19 mouse cellular contexts compared by ENCODE assay signal in genomic region chr3:88542486-88542885, GRCm38 (mm10). TPM values are rescaled to one million over a fixed set of nuclear protein-coding genes. Genes with fewer than 3 reads are reported as not detected.
DNase-seq lines count a peak whose midpoint lies in the region; ATAC-seq lines count a peak whose summit lies in the region.
"Had no signal": no experiment of that assay in that cellular context is flagged by ENCODE, and none has a peak within 500 bp of the region (broad histone marks: within the 10 kb centered on the region; RNA-seq: fewer than 3 reads in every experiment).

No protein-coding gene starts in this region.

- H3K4me2 ChIP-seq in hindbrain, embryonic 13.5 days = no peak overlapping the region
- no peak overlapping the region for H3K4me2 ChIP-seq in neural tube, embryonic 13.5 days
- H3K4me2 ChIP-seq in embryonic facial prominence, embryonic 15.5 days (replicated peaks) = no peak overlapping the region

- DNase-seq in hindbrain, embryonic 10.5 days (ENCODE audit: low spot score) = no peak
- no peak for DNase-seq in neural tube, embryonic 10.5 days (ENCODE audit: extremely low spot score, low spot score)
- no peak for DNase-seq in kidney, adult 8-10 months
- no peak for DNase-seq in left cerebral cortex, postnatal 25 days (ENCODE audit: low spot score in 2 of 2)
- DNase-seq: adrenal gland, postnatal 25 days; gastrocnemius, adult 2 months; heart, adult 11 months; kidney, adult 11 months; liver; liver, postnatal 0 days; lung, postnatal 36 days had no signal

- intact Hi-C loops in left cerebral cortex, postnatal 25 days (cut with DNase I) = no loop called here

- H3K9me3 ChIP-seq in hindbrain, embryonic 13.5 days = no peaks in the 10 kb centered on the region
- H3K9me3 ChIP-seq in hindbrain, embryonic 10.5 days = no peaks in the 10 kb centered on the region
- no peaks in the 10 kb centered on the region for H3K9me3 ChIP-seq in neural tube, embryonic 13.5 days
- H3K9me3 ChIP-seq in embryonic facial prominence, embryonic 15.5 days (replicated peaks) = no peaks in the 10 kb centered on the region
- H3K9me3 ChIP-seq: midbrain, embryonic 10.5 days had no signal

- peaks cover 30% of the 10 kb centered on the region for H3K36me3 ChIP-seq in hindbrain, embryonic 13.5 days
- peaks cover 39% of the 10 kb centered on the region for H3K36me3 ChIP-seq in hindbrain, embryonic 10.5 days
- peaks cover 36% of the 10 kb centered on the region for H3K36me3 ChIP-seq in neural tube, embryonic 13.5 days
- H3K36me3 ChIP-seq in embryonic facial prominence, embryonic 15.5 days = peaks cover 29% of the 10 kb centered on the region

- peak overlapping the region; percentile 55; the same call in 1 of the 2 replicates for H3K27ac ChIP-seq in hindbrain, embryonic 13.5 days
- no peak overlapping the region for H3K27ac ChIP-seq in hindbrain, embryonic 10.5 days
- peak overlapping the region; percentile 65 for H3K27ac ChIP-seq in neural tube, embryonic 13.5 days (replicated peaks)
- peak overlapping the region; percentile 5; the same call in 1 of the 2 replicates for H3K27ac ChIP-seq in embryonic facial prominence, embryonic 15.5 days (replicated peaks)
- H3K27ac ChIP-seq: gastrocnemius, adult 2 months; layer of hippocampus, adult 2 months had no signal

- no peaks in the 10 kb centered on the region for H3K27me3 ChIP-seq in hindbrain, embryonic 13.5 days
- no peaks in the 10 kb centered on the region for H3K27me3 ChIP-seq in hindbrain, embryonic 10.5 days (ENCODE audit: insufficient read depth, poor library complexity, severe bottlenecking)
- H3K27me3 ChIP-seq in neural tube, embryonic 13.5 days = no peaks in the 10 kb centered on the region
- no peaks in the 10 kb centered on the region for H3K27me3 ChIP-seq in embryonic facial prominence, embryonic 15.5 days

- H3K4me1 ChIP-seq in hindbrain, embryonic 13.5 days (replicated peaks) = peaks cover 47% of the 10 kb centered on the region
- H3K4me1 ChIP-seq in hindbrain, embryonic 10.5 days (replicated peaks) = peaks cover 74% of the 10 kb centered on the region
- peaks cover 47% of the 10 kb centered on the region for H3K4me1 ChIP-seq in neural tube, embryonic 13.5 days (replicated peaks)
- H3K4me1 ChIP-seq in embryonic facial prominence, embryonic 15.5 days = peaks cover 46% of the 10 kb centered on the region

- no peak for ATAC-seq in hindbrain, embryonic 13.5 days (ENCODE audit: low FRiP score)
- no peak for ATAC-seq in neural tube, embryonic 13.5 days (ENCODE audit: low read depth)
- no peak for ATAC-seq in embryonic facial prominence, embryonic 15.5 days (ENCODE audit: insufficient number of reproducible peaks, low FRiP score, low TSS enrichment, low read depth)
- ATAC-seq: liver, postnatal 0 days had no signal

- H3K4me3 ChIP-seq in hindbrain, embryonic 13.5 days = no peak overlapping the region
- H3K4me3 ChIP-seq in hindbrain, embryonic 10.5 days = no peak overlapping the region
- no peak overlapping the region for H3K4me3 ChIP-seq in neural tube, embryonic 13.5 days
- H3K4me3 ChIP-seq in embryonic facial prominence, embryonic 15.5 days (replicated peaks) = no peak overlapping the region
- H3K4me3 ChIP-seq: gastrocnemius, adult 2 months; layer of hippocampus, adult 2 months; midbrain, embryonic 10.5 days; myocyte had no signal

- no peak overlapping the region for H3K9ac ChIP-seq in hindbrain, embryonic 13.5 days
- H3K9ac ChIP-seq in neural tube, embryonic 13.5 days = no peak overlapping the region
- H3K9ac ChIP-seq in embryonic facial prominence, embryonic 15.5 days = no peak overlapping the region
- H3K9ac ChIP-seq: liver, postnatal 0 days had no signal

- WGBS in hindbrain, embryonic 13.5 days = 68% methylated on average over 4 of the region's 4 CpGs
- 76% methylated on average over 4 of the region's 4 CpGs for WGBS in hindbrain, embryonic 10.5 days
- 70% methylated on average over 4 of the region's 4 CpGs for WGBS in neural tube, embryonic 13.5 days
- 44% methylated on average over 4 of the region's 4 CpGs for WGBS in embryonic facial prominence, embryonic 15.5 days

RNA-seq across cellular contexts. Expression of gene Rab25, which starts 5.6 kb away (rescaled TPM):
- not detected in 2 replicates for polyA plus RNA-seq in hindbrain, embryonic 13.5 days (2015; fragmentation: Nextera tagmentation; extraction: Ambion mirVana)
- polyA plus RNA-seq in hindbrain, embryonic 10.5 days (2016; fragmentation: Nextera tagmentation; extraction: Ambion mirVana) = 2.1 and 2.9 TPM in 2 replicates
- not detected in 2 replicates for polyA plus RNA-seq in neural tube, embryonic 13.5 days (2015; fragmentation: Nextera tagmentation; extraction: Ambion mirVana)
- polyA plus RNA-seq in embryonic facial prominence, embryonic 15.5 days (2015; fragmentation: Nextera tagmentation; extraction: Ambion mirVana) = 96.3 and 107 TPM in 2 replicates
- not detected for total RNA-seq in left cerebral cortex, postnatal 25 days (2021)
- total RNA-seq: adrenal gland, postnatal 25 days; gastrocnemius, adult 2 months; hematopoietic stem cell, adult 5-6 weeks; layer of hippocampus, adult 2 months; left cerebral cortex, adult 8-10 months had no signal

RNA-seq across cellular contexts. Expression of gene Mex3a, which starts 10.3 kb away (rescaled TPM):
- polyA plus RNA-seq in hindbrain, embryonic 13.5 days (2015; fragmentation: Nextera tagmentation; extraction: Ambion mirVana) = 38.9 and 40.0 TPM in 2 replicates
- polyA plus RNA-seq in hindbrain, embryonic 10.5 days (2016; fragmentation: Nextera tagmentation; extraction: Ambion mirVana) = 30.7 and 31.0 TPM in 2 replicates
- polyA plus RNA-seq in neural tube, embryonic 13.5 days (2015; fragmentation: Nextera tagmentation; extraction: Ambion mirVana) = 32.5 and 33.7 TPM in 2 replicates
- 22.5 and 22.8 TPM in 2 replicates for polyA plus RNA-seq in embryonic facial prominence, embryonic 15.5 days (2015; fragmentation: Nextera tagmentation; extraction: Ambion mirVana)
- 1 to 10 TPM; 2.8 to 3.0 TPM for total RNA-seq in left cerebral cortex, postnatal 25 days (2021)

RNA-seq across cellular contexts. Expression of gene Lamtor2, which starts 10.4 kb away (rescaled TPM):
- 179 and 182 TPM in 2 replicates for polyA plus RNA-seq in hindbrain, embryonic 13.5 days (2015; fragmentation: Nextera tagmentation; extraction: Ambion mirVana)
- polyA plus RNA-seq in hindbrain, embryonic 10.5 days (2016; fragmentation: Nextera tagmentation; extraction: Ambion mirVana) = 173 and 180 TPM in 2 replicates
- 161 and 170 TPM in 2 replicates for polyA plus RNA-seq in neural tube, embryonic 13.5 days (2015; fragmentation: Nextera tagmentation; extraction: Ambion mirVana)
- 183 and 199 TPM in 2 replicates for polyA plus RNA-seq in embryonic facial prominence, embryonic 15.5 days (2015; fragmentation: Nextera tagmentation; extraction: Ambion mirVana)
- 10 to 100 TPM; 96.9 to 99.5 TPM for total RNA-seq in left cerebral cortex, postnatal 25 days (2021)

RNA-seq across cellular contexts. Expression of gene Ubqln4, which starts 11.1 kb away (rescaled TPM):
- 36.7 and 38.3 TPM in 2 replicates for polyA plus RNA-seq in hindbrain, embryonic 13.5 days (2015; fragmentation: Nextera tagmentation; extraction: Ambion mirVana)
- polyA plus RNA-seq in hindbrain, embryonic 10.5 days (2016; fragmentation: Nextera tagmentation; extraction: Ambion mirVana) = 69.0 and 72.5 TPM in 2 replicates
- 38.4 and 40.6 TPM in 2 replicates for polyA plus RNA-seq in neural tube, embryonic 13.5 days (2015; fragmentation: Nextera tagmentation; extraction: Ambion mirVana)
- 44.4 and 47.6 TPM in 2 replicates for polyA plus RNA-seq in embryonic facial prominence, embryonic 15.5 days (2015; fragmentation: Nextera tagmentation; extraction: Ambion mirVana)
- 100 to 1,000 TPM; 128 to 129 TPM for total RNA-seq in left cerebral cortex, postnatal 25 days (2021)

RNA-seq across cellular contexts. Expression of gene Lmna, which starts 32.7 kb away (rescaled TPM):
- polyA plus RNA-seq in hindbrain, embryonic 13.5 days (2015; fragmentation: Nextera tagmentation; extraction: Ambion mirVana) = 31.9 and 35.0 TPM in 2 replicates
- 13.4 and 24.0 TPM in 2 replicates for polyA plus RNA-seq in hindbrain, embryonic 10.5 days (2016; fragmentation: Nextera tagmentation; extraction: Ambion mirVana)
- polyA plus RNA-seq in neural tube, embryonic 13.5 days (2015; fragmentation: Nextera tagmentation; extraction: Ambion mirVana) = 41.9 and 45.3 TPM in 2 replicates
- 625 and 678 TPM in 2 replicates for polyA plus RNA-seq in embryonic facial prominence, embryonic 15.5 days (2015; fragmentation: Nextera tagmentation; extraction: Ambion mirVana)
- total RNA-seq in left cerebral cortex, postnatal 25 days (2021) = 10 to 100 TPM; 42.1 to 48.7 TPM

Comparison
In these comparisons a context has a peak if more than half of its experiments do, and no peak if none do; other contexts are left out.
1. RNA of gene Rab25, which starts 5.6 kb away (polyA plus RNA-seq): 96.3 to 107 TPM in embryonic facial prominence, embryonic 15.5 days; 2.1 to 2.9 TPM in hindbrain, embryonic 10.5 days, not detected in neural tube, embryonic 13.5 days and not detected in hindbrain, embryonic 13.5 days; every median in the first group is over 10 times any median in the second.